10 mouse cellular contexts compared by ENCODE assay signal in the genomic region with DNA sequence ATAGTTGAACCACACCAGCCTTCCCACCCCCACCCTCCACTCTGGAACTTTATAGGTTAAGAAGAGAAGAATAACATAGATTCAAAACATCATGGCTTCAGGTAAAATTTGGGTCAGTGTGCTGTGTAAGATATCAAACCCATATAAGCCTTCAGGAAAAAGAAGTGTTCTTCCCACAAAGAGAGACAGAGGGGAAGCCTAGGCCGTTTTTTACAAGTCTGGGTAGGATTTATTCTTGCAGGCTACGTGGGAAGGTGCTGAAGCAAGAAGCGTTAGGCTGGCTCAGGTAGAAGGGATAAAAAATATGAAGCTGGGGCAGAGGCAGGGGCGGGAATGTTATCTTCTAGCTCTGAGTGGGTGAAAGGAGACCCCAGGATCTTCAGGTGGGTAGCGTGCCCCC.
DNase-seq lines count a peak whose midpoint lies in the region; ATAC-seq lines count a peak whose summit lies in the region.
"Had no signal": no experiment of that assay in that cellular context is flagged by ENCODE, and none has a peak within 500 bp of the region (broad histone marks: within the 10 kb centered on the region; RNA-seq: fewer than 3 reads in every experiment).

No protein-coding gene starts in this region.

- H3K9me3 ChIP-seq in forebrain, embryonic 12.5 days: no peaks in the 10 kb centered on the region
- no peaks in the 10 kb centered on the region for H3K9me3 ChIP-seq in limb, embryonic 10.5 days (replicated peaks)
- no peaks in the 10 kb centered on the region for H3K9me3 ChIP-seq in neural tube, embryonic 12.5 days

- DNase-seq in frontal cortex, postnatal 14 days (ENCODE audit: low spot score in 2 of 2): no peak
- DNase-seq in limb, embryonic 10.5 days (ENCODE audit: low spot score): no peak
- DNase-seq in testis, postnatal 14 days (ENCODE audit: low spot score): no peak
- no peak for DNase-seq in embryo, embryonic 11 days
- DNase-seq: heart, postnatal 14 days had no signal

- peak; percentile 97 for ATAC-seq in frontal cortex, adult (ENCODE audit: low TSS enrichment)
- ATAC-seq in forebrain, embryonic 12.5 days (ENCODE audit: low FRiP score): no peak
- ATAC-seq in neural tube, embryonic 12.5 days (ENCODE audit: low FRiP score, low read depth): no peak
- no peak for ATAC-seq in erythroblast, adult 5-6 weeks (replicated peaks; ENCODE audit: low FRiP score, poor library complexity, severe bottlenecking)
- ATAC-seq: activated CD4-positive, CD25-positive, alpha-beta regulatory T cell, adult 4 months had no signal

- H3K4me1 ChIP-seq in forebrain, embryonic 12.5 days: peaks cover 45% of the 10 kb centered on the region
- H3K4me1 ChIP-seq in limb, embryonic 10.5 days: peaks cover 45% of the 10 kb centered on the region
- peaks cover 51% of the 10 kb centered on the region for H3K4me1 ChIP-seq in neural tube, embryonic 12.5 days

- H3K27me3 ChIP-seq in forebrain, embryonic 12.5 days: peaks cover 4% of the 10 kb centered on the region; the same call in 1 of the 2 replicates
- H3K27me3 ChIP-seq in limb, embryonic 10.5 days (ENCODE audit: low read depth, poor library complexity, severe bottlenecking): peaks cover 28% of the 10 kb centered on the region
- no peaks in the 10 kb centered on the region for H3K27me3 ChIP-seq in neural tube, embryonic 12.5 days (replicated peaks)

- no peak overlapping the region for H3K4me3 ChIP-seq in forebrain, embryonic 12.5 days (replicated peaks)
- H3K4me3 ChIP-seq in limb, embryonic 10.5 days: peak overlapping the region; percentile 42; the same call in 1 of the 2 replicates
- no peak overlapping the region for H3K4me3 ChIP-seq in neural tube, embryonic 12.5 days

- WGBS in forebrain, embryonic 12.5 days: 14% methylated on average over 5 of the region's 5 CpGs
- 40% methylated on average over 5 of the region's 5 CpGs for WGBS in limb, embryonic 10.5 days
- 20% methylated on average over 5 of the region's 5 CpGs for WGBS in neural tube, embryonic 12.5 days

- peak overlapping the region; percentile 44 for H3K4me2 ChIP-seq in forebrain, embryonic 12.5 days
- peak overlapping the region; percentile 50 for H3K4me2 ChIP-seq in neural tube, embryonic 12.5 days (replicated peaks)

- no peaks in the 10 kb centered on the region for H3K36me3 ChIP-seq in forebrain, embryonic 12.5 days (replicated peaks)
- no peaks in the 10 kb centered on the region for H3K36me3 ChIP-seq in limb, embryonic 10.5 days
- H3K36me3 ChIP-seq in neural tube, embryonic 12.5 days: no peaks in the 10 kb centered on the region

- peak overlapping the region; percentile 92 for H3K27ac ChIP-seq in forebrain, embryonic 12.5 days
- H3K27ac ChIP-seq in limb, embryonic 10.5 days: peak overlapping the region; percentile 83
- H3K27ac ChIP-seq in neural tube, embryonic 12.5 days: peak overlapping the region; percentile 63; the same call in 1 of the 2 replicates

- no peak overlapping the region; the same call in 1 of the 2 replicates for H3K9ac ChIP-seq in forebrain, embryonic 12.5 days
- H3K9ac ChIP-seq in neural tube, embryonic 12.5 days: no peak overlapping the region
